Mouse (Mus musculus) NIH3T3 (cell line): ENCODE results near the gene Sh3bgrl3.

Experiments
- DNase-seq: peaks from one replicate; pipeline ENCODE4 v3.0.0-alpha.2; 2012; ENCODE audit warnings: low read depth

The Sh3bgrl3 gene

DNA sequence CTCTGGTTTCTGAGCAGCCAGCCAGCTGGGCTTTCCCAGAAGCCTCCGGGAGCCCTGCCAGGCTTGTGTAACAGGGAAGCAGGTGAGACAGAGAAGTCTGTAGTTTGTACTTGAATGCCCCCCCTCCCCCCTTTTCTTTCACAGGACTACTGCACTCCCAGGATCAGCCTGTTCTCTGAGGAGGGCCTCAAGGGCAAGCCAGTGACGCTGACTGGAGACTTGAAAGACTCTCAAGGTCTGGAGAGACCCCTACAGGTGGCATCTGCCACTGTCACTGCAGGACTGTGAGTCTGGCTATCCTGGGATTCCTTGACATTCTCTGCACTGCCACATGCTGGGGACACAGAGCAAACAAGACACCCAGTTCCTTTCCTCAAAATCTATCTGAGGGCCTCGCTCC lies 49.9 kb downstream of the Sh3bgrl3 start:
- DNase-seq = peak; percentile 26
